Mouse (Mus musculus) hematopoietic multipotent progenitor cell, adult 10-12 weeks (in vitro differentiated cells): Measurements from ENCODE around the gene Gcdh. TPM values are rescaled to one million over a fixed set of nuclear protein-coding genes. Genes with fewer than 3 reads are reported as not detected.

Experiments
- polyA plus RNA-seq: library from polyadenylated mRNA; stranded (reverse); fragments of >175 nt; gene quantifications from 2 replicates; pipeline ENCODE4 v1.2.3, GENCODE M21; 2012; ENCODE audit warnings: low replicate concordance

The Gcdh gene
- polyA plus RNA-seq, result 22.8 and 49.5 TPM in 2 replicates

DNA sequence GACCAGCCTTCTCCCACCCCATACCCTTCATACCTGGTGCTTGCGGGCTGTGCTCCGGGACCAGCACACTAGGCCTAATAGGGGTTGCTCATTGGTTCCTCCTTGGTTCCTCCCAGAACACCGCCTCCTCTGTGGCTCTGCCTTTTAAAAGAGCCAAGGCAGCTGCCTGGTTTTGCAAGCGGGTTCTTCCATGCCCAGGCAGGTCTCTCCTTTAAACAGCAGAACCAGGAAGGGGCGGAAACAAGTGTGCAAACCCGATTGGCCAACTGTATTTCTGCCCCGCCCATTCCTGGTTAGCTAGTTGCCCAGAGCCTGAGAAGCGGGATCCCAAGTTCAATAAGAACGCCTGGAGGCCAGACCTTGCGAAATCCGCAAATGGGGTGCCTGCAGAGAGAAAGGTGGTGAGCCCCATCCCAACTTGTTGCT lies at the start of gene Gcdh:
Gcdh (minus strand) TSS at position 213 of the 426 bp plus-strand sequence.

DNA sequence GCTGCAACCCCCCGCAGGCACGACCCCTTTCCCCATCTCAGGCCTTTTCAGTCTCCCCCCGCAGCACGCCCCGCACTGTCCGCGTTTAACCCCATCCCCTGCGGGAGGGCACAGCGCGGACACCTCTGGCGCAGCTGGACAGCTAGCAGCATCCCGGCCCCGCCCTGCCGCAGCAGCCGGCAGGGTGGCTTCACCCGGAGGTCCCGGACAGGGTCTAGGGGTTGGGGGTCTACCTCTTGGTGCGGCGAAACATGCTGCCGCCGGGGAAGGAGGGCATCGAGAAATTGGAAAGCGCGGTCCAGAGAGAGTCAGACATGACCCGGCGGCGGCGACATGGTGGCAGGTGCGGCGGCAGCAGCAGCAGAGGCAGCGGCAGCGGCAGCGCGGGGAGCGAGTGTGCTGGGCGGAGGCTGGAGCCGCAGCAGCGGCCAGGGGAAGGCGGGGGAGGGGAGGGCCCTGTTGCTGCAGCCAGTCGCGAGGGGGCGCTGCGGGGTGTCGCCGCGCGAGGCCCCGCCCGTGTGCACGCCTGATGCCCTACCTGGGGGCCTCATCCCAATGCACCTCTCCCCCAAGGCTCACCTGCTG lies 43.3 kb upstream of the Gcdh start, which contains the start of gene Mast1:
Mast1 (minus strand) TSS at position 398 of the 585 bp plus-strand sequence.

DNA sequence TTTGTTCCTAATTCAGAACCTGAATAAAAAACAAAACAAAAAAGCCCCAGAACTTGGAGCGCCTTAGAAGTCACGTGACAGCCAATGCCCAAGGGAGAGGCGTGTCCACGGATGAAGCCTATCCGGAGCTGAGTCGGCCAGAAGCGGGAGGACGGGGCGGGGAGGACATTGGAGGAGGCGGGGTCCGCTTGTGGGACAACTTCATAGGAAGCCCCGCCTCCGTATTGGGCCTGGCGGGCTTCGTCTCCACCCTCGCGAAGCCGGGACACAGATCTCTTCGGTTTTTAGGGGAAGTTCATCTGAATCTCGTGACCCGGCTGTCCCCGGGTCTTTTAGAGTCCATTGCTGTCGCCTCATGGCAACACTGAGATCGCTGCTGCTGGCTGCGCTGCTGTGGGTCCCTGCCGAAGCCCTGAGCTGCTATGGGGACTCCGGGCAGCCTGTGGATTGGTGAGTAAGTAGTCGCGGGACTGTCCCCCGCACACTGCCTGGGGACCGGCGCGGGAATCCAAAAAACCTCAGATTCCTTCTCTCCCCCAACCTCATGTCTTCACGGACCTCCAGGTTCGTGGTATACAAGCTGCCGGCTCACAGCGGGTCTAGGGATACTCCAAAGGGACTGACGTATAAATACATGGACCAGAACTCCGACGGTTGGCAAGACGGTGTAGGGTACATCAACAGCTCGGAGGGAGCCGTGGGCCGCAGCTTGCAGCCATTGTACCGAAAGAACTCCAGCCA lies 14.9 kb upstream of the Gcdh start, which contains the start of gene Dnase2a:
Dnase2a (plus strand) TSS at position 140 of the 741 bp plus-strand sequence.

DNA sequence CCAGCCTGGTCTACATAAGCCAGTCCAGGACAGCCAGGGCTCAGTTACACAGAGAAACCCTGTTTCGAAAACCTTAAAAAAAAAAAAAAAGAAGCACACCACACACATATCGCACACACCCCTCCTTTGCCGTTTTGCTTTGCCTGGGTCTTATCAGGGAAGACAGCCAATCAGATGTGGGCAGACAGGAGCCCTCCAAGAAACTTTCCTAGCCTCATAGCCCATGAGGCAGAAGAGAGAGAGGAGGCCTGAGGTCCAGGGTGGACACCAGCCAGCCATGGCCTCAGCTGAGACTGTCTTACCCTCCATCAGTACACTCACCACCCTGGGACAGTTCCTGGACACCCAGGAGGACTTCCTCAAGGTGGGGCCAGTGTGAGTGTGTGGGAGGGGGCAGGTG lies 8.0 kb upstream of the Gcdh start, which contains the start of gene Klf1:
Klf1 (plus strand) TSS at position 177 of the 400 bp plus-strand sequence.

DNA sequence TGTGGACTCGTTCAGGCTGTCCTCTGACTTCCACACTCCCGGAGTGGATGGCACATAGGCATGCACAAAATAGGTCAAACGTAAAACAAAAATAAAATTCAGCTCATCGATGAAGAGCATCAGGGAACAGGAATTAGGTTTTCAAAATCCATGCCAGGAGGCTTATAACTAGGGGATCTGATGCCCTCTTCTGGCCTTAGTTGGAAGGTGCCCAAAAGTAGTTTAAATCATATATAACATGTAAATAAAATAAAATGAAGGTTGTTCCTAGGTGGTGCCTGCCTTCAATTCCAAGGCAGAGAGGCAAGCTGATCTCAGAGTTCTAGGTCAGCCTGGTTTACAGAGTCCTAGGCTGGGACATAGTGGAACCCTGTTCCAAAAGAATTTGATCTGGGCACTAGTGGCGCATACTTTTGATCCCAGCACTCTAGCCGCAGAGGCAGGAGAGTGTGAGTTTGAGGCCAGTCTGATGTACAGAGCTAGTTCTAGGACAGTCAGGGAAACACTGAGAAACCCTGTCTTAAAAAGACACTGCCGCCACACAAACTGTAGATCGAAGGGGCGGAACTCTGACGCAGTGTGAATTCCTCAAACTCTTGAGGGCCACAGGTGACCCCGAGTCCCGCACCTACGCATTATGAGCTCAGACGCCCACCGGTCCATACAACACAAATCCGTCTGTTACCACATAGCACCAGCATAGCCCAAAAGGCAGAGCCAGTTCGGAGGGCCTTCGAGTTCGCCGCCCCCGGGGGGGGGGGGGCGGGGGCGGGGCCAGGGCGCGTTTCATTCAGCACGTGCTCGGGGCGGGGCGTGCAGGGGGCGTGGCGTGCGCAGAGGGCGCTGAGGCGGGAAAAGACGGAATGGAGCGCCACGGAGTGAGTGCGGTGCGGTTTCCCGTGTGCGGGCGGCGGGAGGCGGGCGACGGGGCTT lies 22.1 kb downstream of the Gcdh start, which contains the start of gene Syce2:
Syce2 (plus strand) TSS at position 736 of the 933 bp plus-strand sequence.

DNA sequence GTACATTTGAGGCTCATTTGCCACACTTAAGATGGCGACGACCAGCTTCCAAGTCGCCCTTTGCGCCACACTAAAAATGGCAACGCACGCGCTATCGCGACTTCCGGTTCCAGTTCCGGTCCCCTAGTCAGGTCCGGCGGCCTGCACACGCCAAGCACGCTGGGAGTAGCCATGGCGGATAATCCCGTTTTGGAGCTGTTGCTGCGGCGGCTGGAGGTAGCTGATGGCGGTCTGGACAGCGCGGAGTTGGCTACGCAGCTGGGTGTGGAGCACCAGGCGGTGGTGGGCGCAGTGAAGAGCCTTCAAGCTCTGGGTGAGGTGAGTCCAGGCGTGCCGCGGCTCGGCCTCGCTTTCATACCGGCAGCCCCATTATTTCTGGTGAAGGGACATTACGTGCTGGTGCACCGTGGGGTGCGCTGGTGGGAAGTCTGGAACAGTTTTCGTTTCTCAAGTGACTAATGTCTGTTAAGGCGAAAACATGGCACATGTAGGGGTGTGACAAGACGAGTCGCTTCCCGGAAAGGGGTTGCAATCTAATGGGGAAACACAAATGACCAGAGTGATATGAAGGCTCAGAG lies 36.8 kb downstream of the Gcdh start, which contains the start of gene Farsa:
Farsa (plus strand) TSS at position 126 of the 578 bp plus-strand sequence.

DNA sequence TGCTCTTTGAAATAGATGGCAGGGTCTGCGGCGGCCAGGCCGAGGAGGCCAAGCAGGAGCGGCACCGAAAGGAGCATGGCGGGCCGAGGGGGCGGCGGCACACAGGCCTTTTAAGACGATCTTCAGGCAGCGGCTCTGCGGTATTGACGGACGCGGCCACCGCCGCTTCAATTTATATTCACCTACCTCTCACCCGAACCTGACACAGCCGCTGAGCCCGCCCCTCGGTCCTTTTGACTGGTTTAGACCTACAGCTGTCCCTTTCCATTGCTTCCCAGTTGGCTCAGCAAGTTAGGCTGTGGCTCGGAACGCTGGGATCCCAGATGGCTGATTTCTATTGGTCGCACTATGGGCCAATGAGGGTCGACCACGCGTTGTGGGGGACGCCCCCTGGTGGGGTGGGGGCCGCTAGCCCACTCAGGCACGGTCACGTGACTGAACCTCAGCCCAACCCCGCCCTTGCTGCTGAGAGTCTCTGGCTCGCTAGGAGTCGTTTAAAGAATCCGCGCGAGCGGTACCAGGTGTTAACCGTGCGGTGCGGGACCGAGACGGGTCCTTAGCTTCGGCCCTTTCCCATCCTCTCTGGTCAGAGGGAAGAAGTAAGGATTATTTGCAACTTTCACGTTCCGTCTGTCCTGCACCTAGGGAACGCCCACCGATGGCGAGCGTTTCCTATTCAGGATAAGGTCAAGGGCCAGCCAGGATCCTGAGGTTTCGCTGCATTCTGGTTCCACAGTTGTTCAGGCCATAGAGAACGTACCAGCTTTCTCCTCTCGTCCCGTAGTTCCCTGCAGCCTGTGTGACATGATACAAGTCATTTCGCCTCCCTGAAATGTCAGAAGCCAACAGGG lies 46.8 kb downstream of the Gcdh start, which contains the start of gene Calr:
Calr (minus strand) TSS at position 213 of the 851 bp plus-strand sequence.

DNA sequence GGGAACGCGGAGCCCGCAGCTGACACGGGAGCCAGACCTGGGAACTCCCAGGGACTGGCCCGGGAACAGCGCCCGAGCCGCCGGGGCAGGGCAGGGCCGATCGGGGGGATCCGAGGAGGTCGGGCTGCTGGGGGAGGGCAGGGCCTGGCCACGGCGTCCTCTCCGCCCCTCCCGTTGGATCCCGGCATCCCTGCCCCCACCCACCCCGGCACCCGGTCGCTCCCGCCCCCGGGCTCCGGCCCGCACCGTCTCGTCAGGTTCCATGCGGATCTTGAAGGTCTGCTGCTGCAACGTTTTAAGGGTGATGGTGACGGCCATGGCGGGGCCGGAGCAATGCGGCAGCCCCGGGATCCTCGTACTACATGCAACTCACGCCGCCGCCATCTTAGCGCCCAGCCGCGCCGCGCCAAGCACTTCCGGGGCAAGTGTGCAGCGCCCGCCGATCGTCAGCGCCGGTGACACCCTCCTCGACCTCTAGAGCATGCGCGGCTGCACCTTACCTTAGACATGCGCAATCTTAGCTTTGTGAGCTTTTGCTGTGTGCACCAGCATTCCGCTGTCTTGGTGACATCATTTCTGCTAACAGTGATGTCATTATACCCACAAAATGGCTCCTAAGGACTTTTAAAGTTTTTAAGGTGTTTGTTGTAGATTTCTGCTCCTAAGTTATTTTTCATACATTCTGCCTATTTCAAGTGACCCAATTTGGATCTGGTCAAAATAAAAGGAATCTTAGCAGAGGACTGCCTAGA lies 53.3 kb downstream of the Gcdh start, which contains the start of gene Rad23a:
Rad23a (minus strand) TSS at position 418 of the 752 bp plus-strand sequence.

Other genes with a start within 250 kb of the Gcdh start
- gene Ier2, start 231.1 kb downstream of the Gcdh start, polyA plus RNA-seq, result 110 and 415 TPM in 2 replicates
- gene Trmt1, start 207.6 kb downstream of the Gcdh start, polyA plus RNA-seq, result 148 and 293 TPM in 2 replicates
- 94.0 and 104 TPM in 2 replicates for gene Nacc1, start 206.1 kb downstream of the Gcdh start, polyA plus RNA-seq
- gene Lyl1, start 192.5 kb downstream of the Gcdh start, polyA plus RNA-seq, result 180 and 253 TPM in 2 replicates
- 24.7 and 29.3 TPM in 2 replicates for gene G430095P16Rik, start 170.9 kb downstream of the Gcdh start, polyA plus RNA-seq
- 27.0 and 31.4 TPM in 2 replicates for gene Nfix, start 93.6 kb downstream of the Gcdh start, polyA plus RNA-seq
- 1.8 and 2.7 TPM in 2 replicates for gene Dand5, start 71.1 kb downstream of the Gcdh start, polyA plus RNA-seq
- 27.9 and 40.8 TPM in 2 replicates for gene Gadd45gip1, start 62.4 kb downstream of the Gcdh start, polyA plus RNA-seq
- gene Rad23a, start 53.3 kb downstream of the Gcdh start, polyA plus RNA-seq, result 457 and 479 TPM in 2 replicates
- 286 and 333 TPM in 2 replicates for gene Calr, start 47.0 kb downstream of the Gcdh start, polyA plus RNA-seq
- 28.3 and 50.1 TPM in 2 replicates for gene Farsa, start 36.9 kb downstream of the Gcdh start, polyA plus RNA-seq
- gene Syce2, start 21.8 kb downstream of the Gcdh start, polyA plus RNA-seq, result 12.7 and 13.2 TPM in 2 replicates
- gene Klf1, start 8.0 kb upstream of the Gcdh start, polyA plus RNA-seq, result 15.8 and 107 TPM in 2 replicates
- gene Dnase2a, start 14.6 kb upstream of the Gcdh start, polyA plus RNA-seq, result 13.7 and 72.9 TPM in 2 replicates
- 1.4 and 2.3 TPM in 2 replicates for gene Mast1, start 43.4 kb upstream of the Gcdh start, polyA plus RNA-seq
- gene Rtbdn, start 53.1 kb upstream of the Gcdh start, polyA plus RNA-seq, result not detected in 2 replicates
- not detected in 2 replicates for gene Gm49661, start 75.5 kb upstream of the Gcdh start, polyA plus RNA-seq
- 10.7 and 94.5 TPM in 2 replicates for gene Prdx2, start 75.7 kb upstream of the Gcdh start, polyA plus RNA-seq
- gene Rnaseh2a, start 75.8 kb upstream of the Gcdh start, polyA plus RNA-seq, result 196 and 282 TPM in 2 replicates
- 324 and 1,538 TPM in 2 replicates for gene Junb, start 84.8 kb upstream of the Gcdh start, polyA plus RNA-seq
- gene Hook2, start 96.7 kb upstream of the Gcdh start, polyA plus RNA-seq, result 6.5 and 8.4 TPM in 2 replicates
- gene Best2, start 120.6 kb upstream of the Gcdh start, polyA plus RNA-seq, result not detected in 2 replicates
- 55.1 and 111 TPM in 2 replicates for gene Asna1, start 131.4 kb upstream of the Gcdh start, polyA plus RNA-seq
- gene Trir, start 132.9 kb upstream of the Gcdh start, polyA plus RNA-seq, result 260 and 442 TPM in 2 replicates
- gene Tnpo2, start 143.0 kb upstream of the Gcdh start, polyA plus RNA-seq, result 9.5 and 12.9 TPM in 2 replicates
- gene Fbxw9, start 166.1 kb upstream of the Gcdh start, polyA plus RNA-seq, result 20.6 and 23.5 TPM in 2 replicates
- 1.1 TPM in 1 of 2 replicates, not detected in the other for gene Gm5741, start 174.1 kb upstream of the Gcdh start, polyA plus RNA-seq
- gene Dhps, start 177.8 kb upstream of the Gcdh start, polyA plus RNA-seq, result 31.6 and 110 TPM in 2 replicates
- gene Wdr83os, start 186.8 kb upstream of the Gcdh start, polyA plus RNA-seq, result 5.6 and 16.3 TPM in 2 replicates
- gene Wdr83, start 187.4 kb upstream of the Gcdh start, polyA plus RNA-seq, result 8.9 and 19.5 TPM in 2 replicates
- 27.4 and 79.7 TPM in 2 replicates for gene Man2b1, start 189.3 kb upstream of the Gcdh start, polyA plus RNA-seq
- not detected in 2 replicates for gene Zfp791, start 229.2 kb upstream of the Gcdh start, polyA plus RNA-seq